Mouse (Mus musculus): ENCODE results near the gene Gpr152. TPM values are rescaled to one million over a fixed set of nuclear protein-coding genes. Genes with fewer than 3 reads are reported as not detected.

Gpr152 gene
- polyA plus RNA-seq, 1 experiment from 2014 or later = not detected

DNA sequence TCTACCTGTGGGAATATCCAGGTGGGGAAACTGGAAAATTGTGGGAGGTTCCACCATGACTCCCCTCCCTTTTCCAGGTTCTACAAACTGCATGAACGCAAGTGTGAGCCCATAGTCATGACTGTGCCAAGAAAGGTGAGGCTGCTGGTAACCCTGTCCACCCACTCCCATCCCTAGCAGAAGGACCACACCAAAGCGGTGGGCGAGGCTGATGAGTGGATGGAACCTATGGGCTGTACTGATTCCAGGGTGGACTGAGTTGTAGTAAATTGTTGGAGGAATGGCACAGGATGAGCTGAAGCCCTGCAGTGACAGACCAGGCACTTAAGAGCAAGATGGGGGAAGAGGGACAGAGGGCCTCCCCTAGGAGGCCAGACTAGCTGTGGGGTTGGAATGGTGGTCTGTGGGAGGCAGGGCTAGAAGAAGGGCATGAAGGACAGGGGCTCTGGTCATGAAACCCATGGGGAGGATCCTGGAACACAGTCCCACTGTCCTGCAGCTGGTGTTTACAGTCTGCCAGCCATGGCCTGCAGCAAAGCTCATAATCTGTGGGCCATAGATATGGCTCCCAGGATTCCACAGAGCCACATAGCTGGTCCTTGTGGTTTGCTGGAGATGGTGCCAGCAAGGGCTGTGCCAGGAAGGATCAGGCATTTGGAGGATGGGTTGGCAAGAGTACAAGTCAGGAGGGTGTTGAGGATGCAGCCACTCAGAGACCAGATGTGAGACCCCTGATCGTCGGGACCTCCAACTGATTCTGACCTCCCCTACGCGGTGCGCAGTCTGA is 13.1 kb downstream of the Gpr152 start:
- no peak overlapping the region for H3K4me3 ChIP-seq (replicated peaks; ENCODE audit: low read length)
- H3K36me3 ChIP-seq (ENCODE audit: control insufficient read depth, insufficient read depth) = peaks cover 11% of the 10 kb centered on the region
- H3K9me3 ChIP-seq (ENCODE audit: control insufficient read depth, low read length) = no peaks in the 10 kb centered on the region
- H3K4me1 ChIP-seq (replicated peaks; ENCODE audit: control insufficient read depth, insufficient read depth, low read length) = peaks cover 21% of the 10 kb centered on the region
- no peak overlapping the region for H3K4me2 ChIP-seq (ENCODE audit: low read length)
- no peaks in the 10 kb centered on the region for H3K27me3 ChIP-seq (replicated peaks; ENCODE audit: control insufficient read depth, insufficient read depth, low read length)
- H3K27ac ChIP-seq (ENCODE audit: low read length) = no peak overlapping the region
- no peak overlapping the region for H3K9ac ChIP-seq (replicated peaks; ENCODE audit: low read depth, low read length)
- WGBS = 88% methylated on average over 8 of the region's 8 CpGs
- no peak for ATAC-seq

GRCm38 (mm10) chr19:4153232-4153654 is 13.7 kb downstream of the Gpr152 start, which contains the start of gene Ptprcap:
Gene Ptprcap, plus strand, starts transcription at chr19:4153604.
- no peak for ATAC-seq
- Histone ChIP-seq H3K4me2 (ENCODE audit: low read length) (no peak within 1 kb of the TSS), H3K36me3 (ENCODE audit: control insufficient read depth, insufficient read depth) (peaks cover 12% of the 10 kb centered on the region), H3K9me3 (ENCODE audit: control insufficient read depth, low read length) (no peaks in the 10 kb centered on the region), H3K27ac (ENCODE audit: low read length) (no peak within 1 kb of the TSS), H3K4me1 (replicated peaks; ENCODE audit: control insufficient read depth, insufficient read depth, low read length) (peaks cover 15% of the 10 kb centered on the region), H3K27me3 (replicated peaks; ENCODE audit: control insufficient read depth, insufficient read depth, low read length) (no peaks in the 10 kb centered on the region), H3K9ac (replicated peaks; ENCODE audit: low read depth, low read length) (no peak within 1 kb of the TSS), H3K4me3 (replicated peaks; ENCODE audit: low read length) (no peak within 1 kb of the TSS)
- 81% methylated on average over 11 of the region's 11 CpGs for WGBS

GRCm38 (mm10) chr19:4154437-4155222 is 15.0 kb downstream of the Gpr152 start:
- Histone ChIP-seq H3K4me1 (replicated peaks; ENCODE audit: control insufficient read depth, insufficient read depth, low read length) (peaks cover 7% of the 10 kb centered on the region), H3K4me3 (replicated peaks; ENCODE audit: low read length) (no peak overlapping the region), H3K4me2 (ENCODE audit: low read length) (no peak overlapping the region), H3K27me3 (replicated peaks; ENCODE audit: control insufficient read depth, insufficient read depth, low read length) (no peaks in the 10 kb centered on the region), H3K9me3 (ENCODE audit: control insufficient read depth, low read length) (no peaks in the 10 kb centered on the region), H3K9ac (replicated peaks; ENCODE audit: low read depth, low read length) (no peak overlapping the region), H3K27ac (ENCODE audit: low read length) (no peak overlapping the region), H3K36me3 (ENCODE audit: control insufficient read depth, insufficient read depth) (peaks cover 24% of the 10 kb centered on the region)
- no peak for ATAC-seq
- WGBS = 85% methylated on average over 13 of the region's 13 CpGs

- Histone ChIP-seq H3K4me1 (replicated peaks; ENCODE audit: control insufficient read depth, insufficient read depth, low read length) (no peaks in the 10 kb centered on the region), H3K36me3 (ENCODE audit: control insufficient read depth, insufficient read depth) (peaks cover 24% of the 10 kb centered on the region), H3K4me2 (ENCODE audit: low read length) (no peak overlapping the region), H3K27ac (ENCODE audit: low read length) (no peak overlapping the region), H3K9me3 (ENCODE audit: control insufficient read depth, low read length) (no peaks in the 10 kb centered on the region), H3K27me3 (replicated peaks; ENCODE audit: control insufficient read depth, insufficient read depth, low read length) (no peaks in the 10 kb centered on the region), H3K9ac (replicated peaks; ENCODE audit: low read depth, low read length) (no peak overlapping the region), H3K4me3 (replicated peaks; ENCODE audit: low read length) (no peak overlapping the region)
- ATAC-seq = no peak
- WGBS = 70% methylated on average over 6 of the region's 6 CpGs
Observed at GRCm38 (mm10) chr19:4155223-4156072, 15.9 kb downstream of the Gpr152 start.

- H3K9me3 ChIP-seq (ENCODE audit: control insufficient read depth, low read length) = no peaks in the 10 kb centered on the region
- H3K4me2 ChIP-seq (ENCODE audit: low read length) = no peak overlapping the region
- ATAC-seq = no peak
- no peaks in the 10 kb centered on the region for H3K27me3 ChIP-seq (replicated peaks; ENCODE audit: control insufficient read depth, insufficient read depth, low read length)
- no peak overlapping the region for H3K4me3 ChIP-seq (replicated peaks; ENCODE audit: low read length)
- H3K4me1 ChIP-seq (replicated peaks; ENCODE audit: control insufficient read depth, insufficient read depth, low read length) = no peaks in the 10 kb centered on the region
- H3K36me3 ChIP-seq (ENCODE audit: control insufficient read depth, insufficient read depth) = peaks cover 21% of the 10 kb centered on the region
- no peak overlapping the region for H3K27ac ChIP-seq (ENCODE audit: low read length)
- no peak overlapping the region for H3K9ac ChIP-seq (replicated peaks; ENCODE audit: low read depth, low read length)
- 69% methylated on average over 20 of the region's 20 CpGs for WGBS
Observed at GRCm38 (mm10) chr19:4156073-4156579, 16.5 kb downstream of the Gpr152 start.

GRCm38 (mm10) chr19:4156771-4157170 is 17.2 kb downstream of the Gpr152 start:
- no peaks in the 10 kb centered on the region for H3K27me3 ChIP-seq (replicated peaks; ENCODE audit: control insufficient read depth, insufficient read depth, low read length)

DNA sequence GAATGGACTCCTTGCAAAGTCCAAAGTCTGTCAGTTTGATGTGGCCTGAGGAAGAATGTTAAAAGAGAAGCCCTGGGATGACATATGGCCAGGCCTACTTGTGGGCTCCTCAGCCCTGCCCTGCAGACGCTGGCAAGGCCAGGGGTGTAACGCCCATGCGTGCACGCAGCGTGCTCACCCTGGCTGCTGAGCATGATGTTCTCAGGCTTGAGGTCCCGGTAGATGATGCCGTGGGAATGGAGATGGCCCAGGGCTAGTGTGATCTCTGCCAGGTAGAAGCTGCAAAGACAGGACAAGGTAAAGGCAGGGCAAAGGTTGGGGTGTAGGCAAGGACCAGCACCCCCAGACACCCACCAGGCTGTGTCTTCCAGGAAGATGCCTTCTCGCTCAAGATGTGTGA is 19.5 kb downstream of the Gpr152 start:
- no peak overlapping the region for H3K4me3 ChIP-seq (replicated peaks; ENCODE audit: low read length)
- no peak overlapping the region for H3K4me2 ChIP-seq (ENCODE audit: low read length)
- no peak overlapping the region for H3K27ac ChIP-seq (ENCODE audit: low read length)
- no peaks in the 10 kb centered on the region for H3K27me3 ChIP-seq (replicated peaks; ENCODE audit: control insufficient read depth, insufficient read depth, low read length)
- no peak overlapping the region for H3K9ac ChIP-seq (replicated peaks; ENCODE audit: low read depth, low read length)
- H3K4me1 ChIP-seq (replicated peaks; ENCODE audit: control insufficient read depth, insufficient read depth, low read length) = peaks cover 15% of the 10 kb centered on the region
- peaks cover 18% of the 10 kb centered on the region for H3K36me3 ChIP-seq (ENCODE audit: control insufficient read depth, insufficient read depth)
- WGBS = 96% methylated on average over 8 of the region's 8 CpGs
- H3K9me3 ChIP-seq (ENCODE audit: control insufficient read depth, low read length) = no peaks in the 10 kb centered on the region
- ATAC-seq = no peak

More at GRCm38 (mm10) chr19:4156771-4157170, 17.2 kb downstream of the Gpr152 start:
- no peak overlapping the region for H3K27ac ChIP-seq (ENCODE audit: low read length)
- H3K9me3 ChIP-seq (ENCODE audit: control insufficient read depth, low read length) = no peaks in the 10 kb centered on the region
- no peak for ATAC-seq
- 85% methylated on average over 12 of the region's 12 CpGs for WGBS
- H3K4me3 ChIP-seq (replicated peaks; ENCODE audit: low read length) = no peak overlapping the region
- H3K4me1 ChIP-seq (replicated peaks; ENCODE audit: control insufficient read depth, insufficient read depth, low read length) = peaks cover under 1% of the 10 kb centered on the region
- no peak overlapping the region for H3K9ac ChIP-seq (replicated peaks; ENCODE audit: low read depth, low read length)
- peaks cover 18% of the 10 kb centered on the region for H3K36me3 ChIP-seq (ENCODE audit: control insufficient read depth, insufficient read depth)
- no peak overlapping the region for H3K4me2 ChIP-seq (ENCODE audit: low read length)

GRCm38 (mm10) chr19:4162646-4163542 is 23.3 kb downstream of the Gpr152 start, which contains the start of gene Rps6kb2:
Gene Rps6kb2, minus strand, starts transcription at chr19:4163354.
- Histone ChIP-seq H3K36me3 (ENCODE audit: control insufficient read depth, insufficient read depth) (peaks cover 14% of the 10 kb centered on the region), H3K9me3 (ENCODE audit: control insufficient read depth, low read length) (no peaks in the 10 kb centered on the region), H3K4me2 (ENCODE audit: low read length) (peak within 1 kb of the TSS; percentile 63), H3K27me3 (replicated peaks; ENCODE audit: control insufficient read depth, insufficient read depth, low read length) (no peaks in the 10 kb centered on the region), H3K9ac (replicated peaks; ENCODE audit: low read depth, low read length) (peak within 1 kb of the TSS; percentile 72), H3K27ac (ENCODE audit: low read length) (peak within 1 kb of the TSS; percentile 77), H3K4me1 (replicated peaks; ENCODE audit: control insufficient read depth, insufficient read depth, low read length) (peaks cover 15% of the 10 kb centered on the region), H3K4me3 (replicated peaks; ENCODE audit: low read length) (peak within 1 kb of the TSS; percentile 66)
- 6% methylated on average over 42 of the region's 42 CpGs for WGBS
- peak; percentile 93 for ATAC-seq
